Mouse (Mus musculus) kidney, postnatal 36 days (tissue): ENCODE data around the gene Wdr90.

Experiments
- DNase-seq, 2 experiments: peaks; one replicate each; pipeline ENCODE4 v3.0.0; 2021 to 2022; ENCODE audit warnings: mixed read lengths in 2 of 2

Gene Wdr90

DNA sequence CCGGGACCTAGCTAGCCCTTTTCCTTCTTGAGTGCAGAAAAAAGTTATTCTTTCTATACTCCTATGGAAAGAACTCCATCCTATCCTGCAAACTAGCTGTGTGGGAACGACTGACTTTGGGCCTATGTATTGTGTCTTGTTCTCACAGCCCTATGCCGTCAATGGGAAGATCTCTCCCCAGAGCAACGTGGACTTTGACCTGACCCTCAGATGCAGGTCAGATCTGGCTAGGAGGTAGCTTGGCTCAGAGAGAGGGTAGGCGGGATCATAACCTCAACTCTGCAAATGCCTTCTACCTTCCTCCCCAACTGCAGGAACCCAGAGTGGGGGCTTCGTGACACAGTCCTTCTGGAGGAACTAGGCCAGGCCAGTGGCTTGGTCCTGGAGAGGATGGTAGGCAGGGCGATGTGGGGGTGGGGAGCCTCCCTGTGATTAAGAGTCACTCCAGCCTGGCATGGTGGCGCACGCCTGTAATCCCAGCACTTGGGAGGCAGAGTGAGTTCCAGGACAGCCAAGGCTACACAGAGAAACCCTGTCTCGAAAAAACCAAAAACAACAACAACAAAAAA is 15.1 kb upstream of the Wdr90 start:
- DNase-seq = peak; percentile 81 to 87

DNA sequence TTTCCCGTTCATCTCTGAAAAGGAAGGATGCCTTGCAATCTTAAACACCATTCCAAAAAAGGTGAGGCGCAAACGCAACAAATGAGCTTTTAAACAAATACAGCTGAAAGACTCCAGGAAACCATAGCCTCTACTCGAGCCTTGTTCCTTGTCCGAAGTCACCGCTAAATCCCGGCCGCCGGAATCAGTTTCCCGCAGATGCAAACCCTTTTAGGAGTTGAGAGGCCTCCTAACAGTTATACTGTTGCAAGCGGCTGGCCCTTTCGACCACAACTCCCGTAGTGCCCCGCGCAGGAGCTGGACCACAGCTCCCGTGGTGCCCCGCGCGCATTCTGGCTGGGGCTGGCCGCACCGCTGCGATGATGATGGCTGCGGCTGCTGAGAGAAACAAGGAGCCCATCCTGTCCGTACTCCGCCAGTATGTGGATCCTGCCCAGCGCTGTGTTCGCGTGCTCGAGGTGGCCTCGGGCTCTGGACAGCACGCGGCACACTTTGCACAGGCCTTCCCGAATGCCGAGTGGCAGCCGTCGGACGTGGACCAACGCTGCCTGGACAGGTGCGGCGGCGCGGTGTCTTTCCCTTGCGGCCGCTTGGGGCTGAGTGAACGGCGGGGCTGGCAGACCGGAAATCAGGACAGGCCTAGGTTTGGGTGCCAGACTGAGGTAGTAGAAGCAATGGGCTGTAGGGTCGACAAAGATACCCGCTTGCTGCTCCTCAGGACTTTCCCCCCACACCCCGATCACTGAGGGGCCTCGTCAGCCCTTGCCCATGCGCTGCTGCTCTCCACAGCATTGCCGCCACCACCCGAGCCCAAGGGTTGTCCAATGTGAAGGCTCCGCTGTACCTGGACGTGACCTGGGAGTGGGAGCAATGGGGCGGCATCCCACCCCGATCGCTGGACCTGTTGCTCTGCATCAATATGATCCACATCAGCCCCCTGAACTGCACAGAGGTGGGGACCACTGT is 14.2 kb upstream of the Wdr90 start:
- DNase-seq = peak; percentile 92 to 94

DNA sequence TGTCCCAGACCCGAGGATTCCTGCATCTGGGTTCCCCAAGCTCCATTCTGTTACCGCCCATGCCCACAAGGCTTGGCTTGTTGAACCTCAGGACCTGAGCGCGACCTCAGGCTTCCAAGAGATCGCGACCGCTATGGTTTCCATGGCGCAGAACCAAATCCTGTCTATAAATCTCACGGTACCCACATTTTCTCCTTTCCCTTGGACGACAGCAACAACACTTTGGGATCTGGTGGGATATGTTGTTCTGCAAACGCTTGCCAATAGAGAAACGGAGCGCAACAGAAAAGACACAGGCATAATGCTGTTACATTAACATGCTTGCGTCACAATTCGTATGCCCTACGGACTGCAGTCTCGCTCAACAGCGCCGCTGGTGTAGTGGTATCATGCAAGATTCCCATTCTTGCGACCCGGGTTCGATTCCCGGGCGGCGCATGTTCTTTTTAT is 13.4 kb upstream of the Wdr90 start, which contains the start of gene Mettl26:
Gene Mettl26, plus strand, starts transcription at position 354 of the 450 bp plus-strand sequence.
- DNase-seq = peak; percentile 93 to 95

GRCm38 (mm10) chr17:25874148-25874720 is 12.9 kb upstream of the Wdr90 start:
- DNase-seq = peak in 1 of 2 experiments; percentile 62

DNA sequence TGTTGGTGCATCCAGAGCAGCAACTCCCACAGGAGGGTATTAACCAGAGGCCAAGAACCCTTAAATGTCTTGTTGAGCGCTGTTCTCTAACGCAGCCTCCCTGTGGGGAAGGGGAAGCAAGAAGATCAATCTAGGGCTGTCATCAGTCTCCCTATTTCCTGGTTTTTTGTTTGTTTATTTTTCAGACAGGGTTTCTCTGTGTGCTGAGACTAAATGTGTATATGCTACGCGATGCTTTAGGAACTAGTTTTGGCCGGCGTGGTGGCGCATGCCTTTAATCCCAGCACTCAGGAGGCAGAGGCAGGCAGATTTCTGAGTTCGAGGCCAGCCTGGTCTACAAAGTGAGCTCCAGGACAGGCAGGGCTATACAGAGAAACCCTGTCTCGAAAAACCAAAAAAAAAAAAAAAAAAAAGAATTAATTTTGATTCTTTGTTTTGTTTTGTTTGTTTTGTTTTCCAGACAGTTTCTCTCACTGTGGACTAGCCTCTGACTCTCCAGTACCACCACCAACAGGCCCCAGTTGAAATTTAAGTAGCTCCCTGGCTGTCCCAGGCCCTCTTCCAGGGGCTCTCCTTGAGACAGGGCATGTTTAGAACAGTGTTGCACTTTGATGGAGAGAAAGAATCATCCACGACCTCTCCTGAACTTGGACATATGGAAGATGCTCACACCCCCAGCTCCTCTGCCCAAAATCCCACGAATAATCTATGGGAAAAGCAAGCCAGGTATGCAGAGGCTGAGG is 12.3 kb upstream of the Wdr90 start:
- no peak for DNase-seq

- peak; percentile 55 to 69 for DNase-seq
Measured at GRCm38 (mm10) chr17:25872676-25873075, 11.4 kb upstream of the Wdr90 start.

GRCm38 (mm10) chr17:25871566-25871965 is 10.3 kb upstream of the Wdr90 start:
- peak; percentile 48 to 49 for DNase-seq

DNA sequence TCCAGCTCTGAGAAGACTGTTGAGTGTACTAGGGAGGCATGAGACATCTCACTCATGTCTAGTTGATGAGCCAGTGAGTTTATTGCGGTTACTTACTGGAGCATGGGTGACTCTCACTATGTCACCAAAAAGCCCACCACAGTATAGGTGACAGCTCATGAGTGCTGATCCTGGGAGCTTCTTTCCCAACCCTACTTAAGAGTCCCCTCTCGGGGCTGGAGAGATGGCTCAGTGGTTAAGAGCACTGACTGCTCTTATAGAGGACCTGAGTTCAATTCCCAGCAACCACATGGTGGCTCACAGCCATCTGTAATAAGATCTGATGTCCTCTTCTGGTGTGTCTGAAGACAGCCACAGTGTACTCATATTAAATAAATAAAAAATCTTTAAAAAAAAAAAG is 8.7 kb upstream of the Wdr90 start:
- DNase-seq = no peak

- DNase-seq = no peak
Measured at GRCm38 (mm10) chr17:25869498-25869897, 8.2 kb upstream of the Wdr90 start.

- peak; percentile 91 to 92 for DNase-seq
Measured at GRCm38 (mm10) chr17:25868601-25869191, 7.4 kb upstream of the Wdr90 start, which contains the start of gene Mcrip2. Mcrip2 (minus strand) TSS chr17:25868764.

- DNase-seq = peak; percentile 78 to 84
Measured at GRCm38 (mm10) chr17:25867836-25868600, 6.7 kb upstream of the Wdr90 start.

DNA sequence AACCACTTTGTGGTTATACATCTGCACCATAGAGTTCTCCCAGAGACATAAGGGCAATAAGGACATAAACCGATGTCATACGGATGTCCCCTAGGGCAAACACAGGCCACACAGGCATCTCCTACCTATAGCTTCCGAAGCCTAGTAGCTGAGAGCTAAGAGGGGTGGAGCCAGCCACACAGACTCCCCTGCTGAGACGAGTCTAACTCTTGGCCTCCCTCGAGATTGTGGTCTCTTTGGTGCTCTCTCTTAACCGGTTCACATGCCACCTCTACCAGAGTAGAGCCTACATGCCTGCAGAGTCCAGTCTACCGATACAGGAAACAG is 6.2 kb upstream of the Wdr90 start:
- DNase-seq = no peak

- peak; percentile 71 to 78 for DNase-seq
Measured at GRCm38 (mm10) chr17:25866172-25866571, 4.9 kb upstream of the Wdr90 start.

GRCm38 (mm10) chr17:25865288-25865687 is 4.0 kb upstream of the Wdr90 start:
- DNase-seq = peak in 1 of 2 experiments; percentile 39

DNA sequence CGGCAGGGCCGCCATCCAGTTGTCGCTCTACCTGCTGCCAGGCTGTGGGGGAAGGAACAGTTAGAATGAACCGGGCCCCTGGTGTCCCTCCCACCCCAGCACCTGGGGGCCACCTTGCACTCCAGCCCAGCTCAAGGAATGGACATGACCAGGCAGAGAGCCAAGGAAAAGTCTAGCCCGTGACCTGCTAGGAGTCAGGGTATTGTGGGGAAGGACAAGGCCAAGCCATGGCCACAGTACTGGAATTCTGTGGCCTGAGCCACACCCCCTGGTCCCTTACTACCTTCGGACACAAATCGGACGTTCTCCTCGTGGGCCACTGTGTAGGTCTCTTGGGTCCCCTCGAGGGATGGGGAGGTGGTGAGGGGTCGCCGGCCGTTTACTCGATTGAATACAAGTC is 3.0 kb upstream of the Wdr90 start:
- DNase-seq = peak; percentile 60 to 61

DNA sequence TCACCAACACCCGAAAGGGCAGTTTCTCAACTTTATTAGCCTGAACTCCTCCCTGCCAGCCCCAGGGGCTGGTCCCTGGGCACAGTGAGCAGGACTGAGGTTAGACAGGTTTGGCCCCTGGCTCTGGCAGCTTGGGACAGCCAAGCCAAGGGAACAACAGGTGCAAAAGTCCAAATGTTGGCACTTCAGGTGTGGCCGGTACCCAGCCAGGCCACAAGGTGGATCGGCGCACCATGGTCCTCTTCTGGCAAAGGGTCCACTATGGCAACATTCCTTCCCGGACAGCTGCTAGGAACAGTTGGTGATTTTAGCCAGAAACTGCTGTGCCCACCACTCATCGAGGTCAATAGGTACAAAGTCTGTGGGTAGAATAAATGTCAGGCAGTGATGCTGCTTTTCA is 2.4 kb upstream of the Wdr90 start:
- DNase-seq = peak; percentile 59 to 73

DNA sequence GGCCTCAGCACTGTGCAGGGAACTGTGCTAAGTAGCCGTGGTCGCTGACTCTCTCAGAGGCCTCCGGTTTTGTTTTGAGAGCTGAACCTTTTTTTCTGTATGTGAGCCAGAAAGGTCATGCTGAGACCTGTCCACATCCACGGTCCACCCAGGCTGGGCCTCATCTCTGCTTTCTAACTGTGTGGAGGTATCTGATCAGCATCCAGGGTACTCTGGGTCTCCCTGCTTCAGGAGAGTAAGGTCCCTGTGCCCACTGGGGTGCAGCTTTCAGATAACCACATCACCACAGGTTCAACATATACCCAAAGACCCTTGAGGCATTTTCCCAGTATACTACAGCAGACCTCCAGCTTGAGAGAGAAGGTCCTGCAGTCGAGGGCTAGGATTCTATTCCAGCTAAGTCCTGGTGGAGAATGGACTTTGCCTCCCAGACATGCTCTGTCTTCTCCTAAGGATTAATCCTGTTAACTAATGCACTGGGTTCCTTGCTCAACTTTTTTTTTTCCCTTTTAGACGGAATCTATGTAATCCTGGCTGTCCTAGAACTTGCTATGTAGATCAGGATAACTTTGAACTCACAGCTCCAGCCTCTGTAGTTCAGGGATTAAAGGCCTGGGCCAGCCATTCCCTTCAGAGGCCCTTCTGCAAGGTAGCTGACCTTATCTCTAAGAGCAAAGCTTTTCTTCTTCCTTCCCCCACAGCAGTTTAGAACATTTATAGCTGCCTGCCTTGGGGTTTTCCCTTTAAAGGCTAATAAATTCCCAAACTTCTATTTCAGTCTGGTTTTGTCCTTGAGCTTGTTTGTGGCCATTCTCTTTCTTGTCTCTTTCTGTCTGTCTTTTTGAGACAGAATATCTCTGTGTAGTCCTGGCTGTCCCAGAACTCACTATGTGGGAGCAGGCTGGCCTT is 657 bp upstream of the Wdr90 start:
- DNase-seq = peak; percentile 34 to 49

- DNase-seq = no peak
Measured at GRCm38 (mm10) chr17:25860229-25860628, 1.1 kb downstream of the Wdr90 start.

DNA sequence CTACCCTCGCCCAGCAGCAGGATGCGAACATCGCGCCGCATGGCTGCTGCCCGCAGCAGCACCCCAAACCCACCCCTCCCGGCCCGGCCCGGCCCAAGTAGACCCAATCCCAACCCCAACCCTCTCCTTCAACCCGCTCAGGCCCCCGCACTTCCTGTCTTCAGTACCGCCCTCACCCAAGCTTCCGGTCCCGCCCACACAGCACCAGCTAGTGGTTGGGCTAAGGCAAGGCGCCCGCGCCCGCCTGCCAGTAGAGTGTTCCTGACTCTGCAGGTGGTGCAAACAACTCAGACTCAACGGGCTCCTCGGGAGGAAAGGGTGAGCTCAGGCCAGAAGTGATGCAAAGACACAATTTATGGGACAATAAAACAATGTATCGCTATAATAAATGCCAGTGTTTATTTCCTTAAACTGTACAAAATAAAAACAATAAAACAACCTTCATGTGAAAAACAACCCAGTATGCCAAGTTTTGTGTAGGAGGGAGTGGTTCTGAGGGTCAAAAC is 16.9 kb downstream of the Wdr90 start, which contains the start of gene Rhot2:
Gene Rhot2, minus strand, starts transcription at position 456 of the 506 bp plus-strand sequence.
- DNase-seq = peak; percentile 98
